ENCODE assay signal across 9 mouse cellular contexts in the genomic region with DNA sequence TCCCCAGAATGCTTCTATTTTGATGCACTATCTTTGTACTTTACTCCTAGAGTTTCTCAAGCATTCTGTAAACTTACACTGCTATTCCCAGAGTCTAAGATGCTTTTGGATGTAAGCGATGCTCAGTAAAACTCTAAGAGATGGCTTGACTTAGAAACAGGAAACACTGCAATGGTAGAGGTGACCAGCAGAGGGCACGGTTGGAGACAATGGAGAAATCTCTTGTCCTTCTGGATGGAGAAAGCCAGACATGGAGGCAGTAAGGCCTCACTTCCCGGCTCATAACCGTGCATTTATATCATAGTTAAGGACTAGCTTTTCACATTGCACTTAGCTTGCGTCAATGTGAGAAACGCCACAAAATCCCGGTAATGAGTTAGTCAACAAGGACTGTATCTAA. TPM values are rescaled to one million over a fixed set of nuclear protein-coding genes. Genes with fewer than 3 reads are reported as not detected.
DNase-seq lines count a peak whose midpoint lies in the region; ATAC-seq and TF ChIP-seq lines count a peak whose summit lies in the region.
"Had no signal": no experiment of that assay in that cellular context is flagged by ENCODE, and none has a peak within 500 bp of the region (broad histone marks: within the 10 kb centered on the region; RNA-seq: fewer than 3 reads in every experiment).

No protein-coding gene starts in this region.

- H3K4me1 ChIP-seq in ES-Bruce4 (ENCODE audit: control insufficient read depth, insufficient read depth, low read length) = no peaks in the 10 kb centered on the region

- no peak for ATAC-seq in CD4-positive, CD25-positive, alpha-beta regulatory T cell, adult 4 months

- no peaks in the 10 kb centered on the region for H3K36me3 ChIP-seq in ES-Bruce4 (ENCODE audit: control insufficient read depth, insufficient read depth, low read length, poor library complexity, severe bottlenecking)
- H3K36me3 ChIP-seq: midbrain, embryonic 12.5 days had no signal

- no peak overlapping the region for H3K4me3 ChIP-seq in layer of hippocampus, adult 2 months
- no peak overlapping the region for H3K4me3 ChIP-seq in ES-Bruce4 (ENCODE audit: low read depth, low read length)
- H3K4me3 ChIP-seq: midbrain, embryonic 12.5 days had no signal

- peak; percentile 71 for TF ChIP-seq CTCF in layer of hippocampus, adult 2 months (conservative IDR thresholded peaks at IDR 0.05)
- TF ChIP-seq CTCF in ES-Bruce4 (IDR thresholded peaks at IDR 0.05; ENCODE audit: low read depth, low read length) = peak; percentile 5

- H3K9me3 ChIP-seq in ES-Bruce4 (replicated peaks; ENCODE audit: control insufficient read depth, insufficient read depth, low read length, poor library complexity, severe bottlenecking) = no peaks in the 10 kb centered on the region
- H3K9me3 ChIP-seq: midbrain, embryonic 12.5 days had no signal

- no peak for TF ChIP-seq POLR2A in ES-Bruce4 (IDR thresholded peaks at IDR 0.05; ENCODE audit: insufficient read depth, low read length)

- TF ChIP-seq EP300 in ES-Bruce4 (IDR thresholded peaks at IDR 0.05; ENCODE audit: insufficient read depth, low read depth, low read length) = no peak

- no peak overlapping the region for H3K9ac ChIP-seq in ES-Bruce4 (ENCODE audit: low read depth, poor library complexity, severe bottlenecking)
- H3K9ac ChIP-seq: midbrain, embryonic 12.5 days had no signal

- peak; percentile 42 for DNase-seq in CD4-positive, CD25-positive, alpha-beta regulatory T cell, adult 2 months (ENCODE audit: low read depth, low spot score)
- DNase-seq in layer of hippocampus, adult 2 months (ENCODE audit: low spot score in 2 of 2) = no peak
- DNase-seq in layer of hippocampus, adult 9-11 months = no peak
- DNase-seq in induced T-regulatory cell, adult 2 months (ENCODE audit: low read depth) = peak; percentile 47
- DNase-seq in B cell, adult 2 months = no peak
- DNase-seq in spleen, postnatal 36 days (ENCODE audit: low spot score in 2 of 2) = no peak

- no peaks in the 10 kb centered on the region for H3K27me3 ChIP-seq in ES-Bruce4 (ENCODE audit: control insufficient read depth, insufficient read depth, low read length, poor library complexity, severe bottlenecking)
- H3K27me3 ChIP-seq: midbrain, embryonic 12.5 days had no signal

- H3K27ac ChIP-seq in layer of hippocampus, adult 2 months = no peak overlapping the region
- H3K27ac ChIP-seq in ES-Bruce4 (ENCODE audit: insufficient read depth, low read length) = no peak overlapping the region
- H3K27ac ChIP-seq: midbrain, embryonic 12.5 days had no signal

RNA-seq across cellular contexts. Expression of gene Gmpr, which starts 53.3 kb away (rescaled TPM):
- polyA plus RNA-seq in CD4-positive, CD25-positive, alpha-beta regulatory T cell, adult 4 months (2017; shearing (Covaris generic)) = under 1 TPM in 1 of 2 experiments, not detected in 1; 0.46 TPM
- total RNA-seq in layer of hippocampus, adult 2 months (2021) = 10 to 100 TPM; 63.7 to 66.9 TPM
- polyA plus RNA-seq in ES-Bruce4 (2011; ENCODE audit: insufficient read depth, insufficient read length, low read depth, missing spikeins) = 6.9 and 7.6 TPM in 2 replicates

Comparison
In these comparisons a context has a peak if more than half of its experiments do, and no peak if none do; other contexts are left out.
1. DNase-seq: peak in CD4-positive, CD25-positive, alpha-beta regulatory T cell, adult 2 months (single experiment) and induced T-regulatory cell, adult 2 months (single experiment); none in layer of hippocampus, adult 2 months (0 of 2), layer of hippocampus, adult 9-11 months (single experiment), B cell, adult 2 months (0 of 2) and spleen, postnatal 36 days (0 of 2).